Mouse (Mus musculus) limb, embryonic 11.5 days (tissue): ENCODE results near the gene Tectb. TPM values are rescaled to one million over a fixed set of nuclear protein-coding genes. Genes with fewer than 3 reads are reported as not detected.
"Not testable (repeated sequence)": the region's sequence is repeated elsewhere in the genome, so short reads cannot be mapped to it uniquely, and the experiment has no call there.

Experiments
- ATAC-seq: fragments of 200-750 bp; cut with Nextera tagmentation; 2 replicates; pipeline ENCODE4 v1.8.0; 2017; ENCODE audit warnings: low read depth; ENCODE audit not compliant: insufficient number of reproducible peaks, low FRiP score, low TSS enrichment
- DNase-seq: peaks from one replicate; pipeline ENCODE4 v3.0.0-alpha.2; 2015; ENCODE audit warnings: low spot score
- H3K27ac ChIP-seq: fragments of 300-500 bp; sonication (generic); replicated peaks from 2 replicates; pipeline ENCODE4 v1.5.1; 2014; ENCODE audit warnings: low read depth, mild to moderate bottlenecking, low read length
- H3K27me3 ChIP-seq: fragments of 300-500 bp; sonication (generic); 2 replicates; pipeline ENCODE4 v1.6.1; 2014; ENCODE audit warnings: mild to moderate bottlenecking, low read length, mixed read lengths; ENCODE audit not compliant: control insufficient read depth, insufficient read depth
- H3K36me3 ChIP-seq: fragments of 300-500 bp; sonication (generic); 2 replicates; pipeline ENCODE4 v1.6.1; 2014; ENCODE audit warnings: mild to moderate bottlenecking, low read length, moderate library complexity, mixed read lengths; ENCODE audit not compliant: control insufficient read depth, insufficient read depth
- H3K4me1 ChIP-seq: fragments of 300-500 bp; sonication (generic); 2 replicates; pipeline ENCODE4 v1.6.1; 2014; ENCODE audit warnings: low read length, mixed read lengths; ENCODE audit not compliant: control insufficient read depth, insufficient read depth
- H3K4me2 ChIP-seq: fragments of 300-500 bp; sonication (generic); 2 replicates; pipeline ENCODE4 v1.6.1; 2014; ENCODE audit warnings: low read depth, mild to moderate bottlenecking, moderate library complexity; ENCODE audit not compliant: severe bottlenecking
- H3K4me3 ChIP-seq: fragments of 300-500 bp; sonication (generic); 2 replicates; pipeline ENCODE4 v1.5.1; 2014; ENCODE audit warnings: low read depth, low read length
- H3K9ac ChIP-seq: fragments of 300-500 bp; sonication (generic); 2 replicates; pipeline ENCODE4 v1.6.1; 2014; ENCODE audit warnings: mild to moderate bottlenecking, low read length
- H3K9me3 ChIP-seq: fragments of 300-500 bp; sonication (generic); 2 replicates; pipeline ENCODE4 v1.6.1; 2016; ENCODE audit warnings: low read length; ENCODE audit not compliant: control insufficient read depth
- WGBS: fragments of 180-500 bp; shearing (Covaris S2); extraction: QIAGEN DNeasy Blood & Tissue Kit; methylation state at CpG from one replicate; pipeline ENCODE4 v1.1.7; 2014; 5-methylcytosine and 5-hydroxymethylcytosine counted together
- polyA plus RNA-seq: library from polyadenylated mRNA; unstranded; fragments of >200 nt; fragmentation: Nextera tagmentation; extraction: Ambion mirVana; gene quantifications from 2 replicates; pipeline ENCODE4 v1.2.1, GENCODE M21; 2014

Gene Tectb
- polyA plus RNA-seq, 1 experiment from 2014 or later: not detected

- Histone ChIP-seq H3K36me3 (no peaks in the 10 kb centered on the region), H3K27me3 (no peaks in the 10 kb centered on the region), H3K27ac (no peak overlapping the region), H3K9ac (no peak overlapping the region), H3K4me3 (no peak overlapping the region), H3K9me3 (no peaks in the 10 kb centered on the region), H3K4me1 (no peaks in the 10 kb centered on the region), H3K4me2 (no peak overlapping the region)
- DNase-seq: no peak
- ATAC-seq: no peak
- 81% methylated on average over 6 of the region's 6 CpGs for WGBS
Measured at GRCm38 (mm10) chr19:55168360-55168759, 12.2 kb upstream of the Tectb start.

GRCm38 (mm10) chr19:55169236-55169729, 11.2 kb upstream of the Tectb start:
- 91% methylated on average over 8 of the region's 8 CpGs for WGBS
- H3K36me3 ChIP-seq, DNase-seq, H3K9me3 ChIP-seq, H3K27me3 ChIP-seq, H3K4me3 ChIP-seq, ATAC-seq, H3K4me1 ChIP-seq, H3K4me2 ChIP-seq, H3K9ac ChIP-seq, H3K27ac ChIP-seq: not testable (repeated sequence)

DNA sequence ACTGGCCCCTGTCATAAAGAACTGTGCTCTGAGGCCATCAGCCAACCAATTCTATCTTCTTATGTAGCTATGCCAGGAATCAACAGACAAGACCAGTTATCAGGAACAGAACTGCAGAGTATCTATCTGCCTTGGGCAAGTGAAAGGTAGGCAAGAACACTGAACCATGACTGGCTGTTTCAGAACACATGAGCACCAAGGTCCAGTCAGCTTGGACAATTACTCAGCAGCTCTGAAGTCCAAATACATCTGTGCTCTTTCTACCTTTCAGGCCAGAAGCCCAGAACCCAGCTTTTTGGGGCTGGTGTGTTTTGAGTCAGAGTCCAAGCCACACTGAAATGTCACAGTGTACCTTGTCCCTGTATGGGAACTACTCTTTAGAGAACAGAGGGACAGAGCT, 10.1 kb upstream of the Tectb start:
- H3K27me3 ChIP-seq: no peaks in the 10 kb centered on the region
- no peaks in the 10 kb centered on the region for H3K9me3 ChIP-seq
- no peak overlapping the region for H3K27ac ChIP-seq
- H3K9ac ChIP-seq: no peak overlapping the region
- H3K36me3 ChIP-seq: no peaks in the 10 kb centered on the region
- H3K4me2 ChIP-seq: no peak overlapping the region
- DNase-seq (no peak), ATAC-seq (no peak)
- no peak overlapping the region for H3K4me3 ChIP-seq
- no peaks in the 10 kb centered on the region for H3K4me1 ChIP-seq

GRCm38 (mm10) chr19:55171585-55171984, 8.9 kb upstream of the Tectb start:
- ATAC-seq (no peak), DNase-seq (no peak)
- H3K4me2 ChIP-seq: no peak overlapping the region
- H3K27me3 ChIP-seq: no peaks in the 10 kb centered on the region
- no peaks in the 10 kb centered on the region for H3K4me1 ChIP-seq
- H3K9ac ChIP-seq: no peak overlapping the region
- H3K27ac ChIP-seq: no peak overlapping the region
- no peaks in the 10 kb centered on the region for H3K9me3 ChIP-seq
- H3K4me3 ChIP-seq: no peak overlapping the region
- WGBS: 78% methylated on average over 1 of the region's 1 CpGs
- no peaks in the 10 kb centered on the region for H3K36me3 ChIP-seq

GRCm38 (mm10) chr19:55177143-55177542, 3.4 kb upstream of the Tectb start:
- Histone ChIP-seq H3K9me3 (no peaks in the 10 kb centered on the region), H3K36me3 (no peaks in the 10 kb centered on the region), H3K27ac (no peak overlapping the region), H3K9ac (no peak overlapping the region), H3K4me2 (no peak overlapping the region), H3K27me3 (no peaks in the 10 kb centered on the region), H3K4me3 (no peak overlapping the region), H3K4me1 (no peaks in the 10 kb centered on the region)
- ATAC-seq (no peak), DNase-seq (no peak)
- WGBS: 91% methylated on average over 3 of the region's 3 CpGs

DNA sequence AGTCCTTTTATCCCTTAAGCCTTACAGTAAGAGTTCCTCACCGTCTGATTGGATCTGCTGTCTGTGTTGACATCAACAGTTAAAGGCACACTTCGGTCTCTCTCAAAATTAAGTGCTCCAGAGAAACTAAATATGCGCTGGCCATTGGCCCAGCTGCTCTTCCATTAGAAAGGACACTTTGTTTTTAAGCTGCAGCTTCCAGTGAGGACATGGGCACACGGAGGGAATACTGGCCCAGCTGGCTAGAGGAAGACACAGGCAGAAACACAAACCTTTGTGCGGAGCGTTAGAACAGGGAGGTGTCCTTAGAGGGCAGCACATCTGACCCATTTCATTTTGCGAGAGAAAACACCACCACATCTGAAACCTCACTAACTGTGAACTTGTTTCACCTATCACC, 3.9 kb downstream of the Tectb start:
- 79% methylated on average over 7 of the region's 7 CpGs for WGBS
- H3K4me2 ChIP-seq: no peak overlapping the region
- no peak overlapping the region for H3K9ac ChIP-seq
- H3K4me1 ChIP-seq: no peaks in the 10 kb centered on the region
- no peaks in the 10 kb centered on the region for H3K9me3 ChIP-seq
- H3K4me3 ChIP-seq: no peak overlapping the region
- H3K27me3 ChIP-seq: no peaks in the 10 kb centered on the region
- DNase-seq (no peak), ATAC-seq (no peak)
- H3K36me3 ChIP-seq: no peaks in the 10 kb centered on the region
- no peak overlapping the region for H3K27ac ChIP-seq

GRCm38 (mm10) chr19:55185074-55185473, 4.5 kb downstream of the Tectb start:
- Histone ChIP-seq H3K4me1 (no peaks in the 10 kb centered on the region), H3K27me3 (no peaks in the 10 kb centered on the region), H3K9me3 (no peaks in the 10 kb centered on the region), H3K36me3 (no peaks in the 10 kb centered on the region), H3K9ac (no peak overlapping the region), H3K4me2 (no peak overlapping the region), H3K27ac (no peak overlapping the region), H3K4me3 (no peak overlapping the region)
- no peak for DNase-seq
- 81% methylated on average over 7 of the region's 7 CpGs for WGBS
- ATAC-seq: no peak

- Histone ChIP-seq H3K27ac (no peak overlapping the region), H3K9me3 (no peaks in the 10 kb centered on the region), H3K4me2 (no peak overlapping the region), H3K36me3 (no peaks in the 10 kb centered on the region), H3K4me3 (no peak overlapping the region), H3K9ac (no peak overlapping the region), H3K27me3 (no peaks in the 10 kb centered on the region), H3K4me1 (no peaks in the 10 kb centered on the region)
- WGBS: 60% methylated on average over 3 of the region's 3 CpGs
- no peak for DNase-seq
- ATAC-seq: no peak
Measured at GRCm38 (mm10) chr19:55185651-55186050, 5.1 kb downstream of the Tectb start.

DNA sequence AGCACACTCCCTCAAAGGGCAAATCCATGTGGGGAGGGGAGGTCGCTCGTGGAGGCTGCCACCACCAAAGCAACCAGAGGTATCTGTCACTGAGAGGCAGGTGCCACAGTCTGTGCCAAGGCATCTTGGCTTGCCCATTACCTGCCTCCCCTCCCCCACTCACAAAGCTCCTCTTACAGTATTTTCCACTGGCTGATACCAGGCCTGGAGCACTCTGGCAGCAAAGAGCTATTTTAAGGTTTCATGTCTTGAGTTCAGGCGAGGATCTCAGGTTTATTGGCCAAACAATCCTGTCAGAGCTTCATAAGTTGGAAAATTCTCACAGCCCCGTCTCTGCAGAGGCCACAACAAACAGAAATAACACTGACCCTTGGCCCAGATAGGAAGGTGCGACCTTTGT, 9.5 kb downstream of the Tectb start:
- no peak for DNase-seq
- no peak for ATAC-seq
- H3K4me3 ChIP-seq: no peak overlapping the region
- no peaks in the 10 kb centered on the region for H3K4me1 ChIP-seq
- H3K4me2 ChIP-seq: no peak overlapping the region
- H3K9ac ChIP-seq: no peak overlapping the region
- no peaks in the 10 kb centered on the region for H3K36me3 ChIP-seq
- 84% methylated on average over 5 of the region's 5 CpGs for WGBS
- H3K27ac ChIP-seq: no peak overlapping the region
- H3K9me3 ChIP-seq: no peaks in the 10 kb centered on the region
- no peaks in the 10 kb centered on the region for H3K27me3 ChIP-seq
